Mouse (Mus musculus): ENCODE measurements around the gene Zfp414. TPM values are rescaled to one million over a fixed set of nuclear protein-coding genes. Genes with fewer than 3 reads are reported as not detected.

Gene Zfp414
- total and polyA plus RNA-seq, 2 experiments from 2014 or later, result 58.8 to 71.8 TPM

- H3K27me3 ChIP-seq (ENCODE audit: insufficient read depth, low read length), result no peaks in the 10 kb centered on the region
- H3K4me1 ChIP-seq (ENCODE audit: insufficient read depth), result no peaks in the 10 kb centered on the region
- DNase-seq, result no peak
- H3K36me3 ChIP-seq (ENCODE audit: insufficient read depth), result peaks cover 84% of the 10 kb centered on the region
- no peak overlapping the region for H3K4me2 ChIP-seq (ENCODE audit: low read depth)
- H3K9ac ChIP-seq, result no peak overlapping the region
- no peak for TF ChIP-seq CTCF (IDR thresholded peaks at IDR 0.05; ENCODE audit: low read depth)
- H3K9me3 ChIP-seq (ENCODE audit: low read length), result no peaks in the 10 kb centered on the region
- no peak overlapping the region for H3K4me3 ChIP-seq (ENCODE audit: low read depth, low read length)
- no peak for ATAC-seq
- no peak overlapping the region for H3K27ac ChIP-seq (ENCODE audit: low read depth, low read length)
- WGBS, result 98% methylated on average over 34 of the region's 34 CpGs
Observed at GRCm38 (mm10) chr17:33649781-33650475, 21.0 kb downstream of the Zfp414 start.

- no peak for ATAC-seq
Observed at GRCm38 (mm10) chr17:33666813-33667212, 37.9 kb downstream of the Zfp414 start.

GRCm38 (mm10) chr17:33669681-33670080, 40.8 kb downstream of the Zfp414 start:
- WGBS, result 55% methylated on average over 3 of the region's 3 CpGs
- no peak overlapping the region for H3K9ac ChIP-seq
- H3K9me3 ChIP-seq (ENCODE audit: low read length), result no peaks in the 10 kb centered on the region
- no peak overlapping the region for H3K27ac ChIP-seq (ENCODE audit: low read depth, low read length)
- H3K4me1 ChIP-seq (ENCODE audit: insufficient read depth), result no peaks in the 10 kb centered on the region
- H3K36me3 ChIP-seq (ENCODE audit: insufficient read depth), result peaks cover 20% of the 10 kb centered on the region; the same call in 1 of the 2 replicates
- ATAC-seq, result no peak
- TF ChIP-seq CTCF (IDR thresholded peaks at IDR 0.05; ENCODE audit: low read depth), result no peak
- no peaks in the 10 kb centered on the region for H3K27me3 ChIP-seq (ENCODE audit: insufficient read depth, low read length)
- DNase-seq, result no peak
- H3K4me3 ChIP-seq (ENCODE audit: low read depth, low read length), result no peak overlapping the region
- no peak overlapping the region for H3K4me2 ChIP-seq (ENCODE audit: low read depth)

More at GRCm38 (mm10) chr17:33666813-33667212, 37.9 kb downstream of the Zfp414 start:
- H3K27ac ChIP-seq (ENCODE audit: low read depth, low read length), result no peak overlapping the region
- DNase-seq, result no peak
- H3K4me2 ChIP-seq (ENCODE audit: low read depth), result no peak overlapping the region
- H3K9me3 ChIP-seq (ENCODE audit: low read length), result no peaks in the 10 kb centered on the region
- 84% methylated on average over 3 of the region's 3 CpGs for WGBS
- no peaks in the 10 kb centered on the region for H3K27me3 ChIP-seq (ENCODE audit: insufficient read depth, low read length)
- no peak overlapping the region for H3K4me3 ChIP-seq (ENCODE audit: low read depth, low read length)
- no peak for TF ChIP-seq CTCF (IDR thresholded peaks at IDR 0.05; ENCODE audit: low read depth)
- no peak overlapping the region for H3K9ac ChIP-seq
- peaks cover 36% of the 10 kb centered on the region for H3K36me3 ChIP-seq (ENCODE audit: insufficient read depth)
- no peaks in the 10 kb centered on the region for H3K4me1 ChIP-seq (ENCODE audit: insufficient read depth)

GRCm38 (mm10) chr17:33673837-33674236, 44.9 kb downstream of the Zfp414 start:
- H3K4me3 ChIP-seq (ENCODE audit: low read depth, low read length), result no peak overlapping the region
- H3K9me3 ChIP-seq (ENCODE audit: low read length), result no peaks in the 10 kb centered on the region
- no peak overlapping the region for H3K4me2 ChIP-seq (ENCODE audit: low read depth)
- H3K27ac ChIP-seq (ENCODE audit: low read depth, low read length), result no peak overlapping the region
- ATAC-seq (no peak), DNase-seq (no peak)
- no peak for TF ChIP-seq CTCF (IDR thresholded peaks at IDR 0.05; ENCODE audit: low read depth)
- H3K9ac ChIP-seq, result no peak overlapping the region
- H3K4me1 ChIP-seq (ENCODE audit: insufficient read depth), result no peaks in the 10 kb centered on the region
- 88% methylated on average over 1 of the region's 1 CpGs for WGBS
- H3K27me3 ChIP-seq (ENCODE audit: insufficient read depth, low read length), result no peaks in the 10 kb centered on the region
- H3K36me3 ChIP-seq (ENCODE audit: insufficient read depth), result peaks cover 16% of the 10 kb centered on the region

GRCm38 (mm10) chr17:33675452-33675851, 46.6 kb downstream of the Zfp414 start:
- no peak for ATAC-seq

GRCm38 (mm10) chr17:33676086-33676485, 47.2 kb downstream of the Zfp414 start:
- H3K4me3 ChIP-seq (ENCODE audit: low read depth, low read length), result no peak overlapping the region
- H3K36me3 ChIP-seq (ENCODE audit: insufficient read depth), result peaks cover 16% of the 10 kb centered on the region
- ATAC-seq, result no peak
- TF ChIP-seq CTCF (IDR thresholded peaks at IDR 0.05; ENCODE audit: low read depth), result no peak
- no peak overlapping the region for H3K27ac ChIP-seq (ENCODE audit: low read depth, low read length)
- no peaks in the 10 kb centered on the region for H3K9me3 ChIP-seq (ENCODE audit: low read length)
- no peak overlapping the region for H3K9ac ChIP-seq
- no peaks in the 10 kb centered on the region for H3K27me3 ChIP-seq (ENCODE audit: insufficient read depth, low read length)
- no peaks in the 10 kb centered on the region for H3K4me1 ChIP-seq (ENCODE audit: insufficient read depth)
- no peak for DNase-seq
- WGBS, result 83% methylated on average over 2 of the region's 2 CpGs
- no peak overlapping the region for H3K4me2 ChIP-seq (ENCODE audit: low read depth)

More at GRCm38 (mm10) chr17:33675452-33675851, 46.6 kb downstream of the Zfp414 start:
- H3K4me3 ChIP-seq (ENCODE audit: low read depth, low read length), result no peak overlapping the region
- H3K4me2 ChIP-seq (ENCODE audit: low read depth), result no peak overlapping the region
- H3K27me3 ChIP-seq (ENCODE audit: insufficient read depth, low read length), result no peaks in the 10 kb centered on the region
- no peaks in the 10 kb centered on the region for H3K4me1 ChIP-seq (ENCODE audit: insufficient read depth)
- H3K9ac ChIP-seq, result no peak overlapping the region
- H3K9me3 ChIP-seq (ENCODE audit: low read length), result no peaks in the 10 kb centered on the region
- no peak overlapping the region for H3K27ac ChIP-seq (ENCODE audit: low read depth, low read length)
- DNase-seq, result no peak
- TF ChIP-seq CTCF (IDR thresholded peaks at IDR 0.05; ENCODE audit: low read depth), result no peak
- H3K36me3 ChIP-seq (ENCODE audit: insufficient read depth), result peaks cover 16% of the 10 kb centered on the region

GRCm38 (mm10) chr17:33678771-33679170, 49.9 kb downstream of the Zfp414 start:
- Histone ChIP-seq H3K27ac (ENCODE audit: low read depth, low read length) (no peak overlapping the region), H3K9ac (no peak overlapping the region), H3K4me3 (ENCODE audit: low read depth, low read length) (no peak overlapping the region), H3K4me2 (ENCODE audit: low read depth) (no peak overlapping the region), H3K4me1 (ENCODE audit: insufficient read depth) (peaks cover 17% of the 10 kb centered on the region), H3K9me3 (ENCODE audit: low read length) (no peaks in the 10 kb centered on the region), H3K36me3 (ENCODE audit: insufficient read depth) (peaks cover 12% of the 10 kb centered on the region), H3K27me3 (ENCODE audit: insufficient read depth, low read length) (no peaks in the 10 kb centered on the region)
- DNase-seq (no peak), ATAC-seq (no peak)
- no peak for TF ChIP-seq CTCF (IDR thresholded peaks at IDR 0.05; ENCODE audit: low read depth)

Other genes starting within 250 kb of the Zfp414 start
- gene Zfp101, start 234.4 kb upstream of the Zfp414 start, total RNA-seq (2014; rRNA removed), result 12.3 and 15.5 TPM in 2 replicates
- 8.6 and 10.2 TPM in 2 replicates for gene Zfp101, start 234.4 kb upstream of the Zfp414 start, polyA plus RNA-seq (2015; fragmentation: Nextera tagmentation; extraction: Ambion mirVana)
- gene Actl9, start 196.2 kb upstream of the Zfp414 start, total RNA-seq (2014; rRNA removed), result not detected in 2 replicates
- not detected in 2 replicates for gene Actl9, start 196.2 kb upstream of the Zfp414 start, polyA plus RNA-seq (2015; fragmentation: Nextera tagmentation; extraction: Ambion mirVana)
- 53.2 and 56.6 TPM in 2 replicates for gene Adamts10, start 104.9 kb upstream of the Zfp414 start, total RNA-seq (2014; rRNA removed)
- 12.3 and 20.3 TPM in 2 replicates for gene Adamts10, start 104.9 kb upstream of the Zfp414 start, polyA plus RNA-seq (2015; fragmentation: Nextera tagmentation; extraction: Ambion mirVana)
- 2.0 and 2.3 TPM in 2 replicates for gene Myo1f, start 73.4 kb upstream of the Zfp414 start, total RNA-seq (2014; rRNA removed)
- 0.87 and 1.5 TPM in 2 replicates for gene Myo1f, start 73.4 kb upstream of the Zfp414 start, polyA plus RNA-seq (2015; fragmentation: Nextera tagmentation; extraction: Ambion mirVana)
- gene Pram1, start 9.0 kb downstream of the Zfp414 start, total RNA-seq (2014; rRNA removed), result not detected in 2 replicates
- 0.14 and 0.30 TPM in 2 replicates for gene Pram1, start 9.0 kb downstream of the Zfp414 start, polyA plus RNA-seq (2015; fragmentation: Nextera tagmentation; extraction: Ambion mirVana)
- 73.6 and 87.1 TPM in 2 replicates for gene Hnrnpm, start 57.8 kb downstream of the Zfp414 start, total RNA-seq (2014; rRNA removed)
- 135 and 151 TPM in 2 replicates for gene Hnrnpm, start 57.8 kb downstream of the Zfp414 start, polyA plus RNA-seq (2015; fragmentation: Nextera tagmentation; extraction: Ambion mirVana)
- gene March2, start 89.6 kb downstream of the Zfp414 start, total RNA-seq (2014; rRNA removed), result 96.5 and 102 TPM in 2 replicates
- 72.5 and 77.6 TPM in 2 replicates for gene March2, start 89.6 kb downstream of the Zfp414 start, polyA plus RNA-seq (2015; fragmentation: Nextera tagmentation; extraction: Ambion mirVana)
- 78.1 and 106 TPM in 2 replicates for gene Rab11b, start 131.4 kb downstream of the Zfp414 start, total RNA-seq (2014; rRNA removed)
- 527 and 560 TPM in 2 replicates for gene Rab11b, start 131.4 kb downstream of the Zfp414 start, polyA plus RNA-seq (2015; fragmentation: Nextera tagmentation; extraction: Ambion mirVana)
- gene Angptl4, start 152.7 kb downstream of the Zfp414 start, total RNA-seq (2014; rRNA removed), result 13.2 and 17.2 TPM in 2 replicates
- gene Angptl4, start 152.7 kb downstream of the Zfp414 start, polyA plus RNA-seq (2015; fragmentation: Nextera tagmentation; extraction: Ambion mirVana), result 24.4 and 25.2 TPM in 2 replicates
- 36.5 and 42.7 TPM in 2 replicates for gene Kank3, start 181.4 kb downstream of the Zfp414 start, total RNA-seq (2014; rRNA removed)
- 35.8 and 43.4 TPM in 2 replicates for gene Kank3, start 181.4 kb downstream of the Zfp414 start, polyA plus RNA-seq (2015; fragmentation: Nextera tagmentation; extraction: Ambion mirVana)
- gene Rps28, start 195.5 kb downstream of the Zfp414 start, total RNA-seq (2014; rRNA removed), result 589 and 1,055 TPM in 2 replicates
- 603 and 823 TPM in 2 replicates for gene Rps28, start 195.5 kb downstream of the Zfp414 start, polyA plus RNA-seq (2015; fragmentation: Nextera tagmentation; extraction: Ambion mirVana)
- 258 and 291 TPM in 2 replicates for gene Ndufa7, start 195.5 kb downstream of the Zfp414 start, total RNA-seq (2014; rRNA removed)
- 529 and 626 TPM in 2 replicates for gene Ndufa7, start 195.5 kb downstream of the Zfp414 start, polyA plus RNA-seq (2015; fragmentation: Nextera tagmentation; extraction: Ambion mirVana)
- 17.2 and 27.5 TPM in 2 replicates for gene Cd320, start 214.0 kb downstream of the Zfp414 start, total RNA-seq (2014; rRNA removed)
- gene Cd320, start 214.0 kb downstream of the Zfp414 start, polyA plus RNA-seq (2015; fragmentation: Nextera tagmentation; extraction: Ambion mirVana), result 50.3 and 53.6 TPM in 2 replicates
- gene Gm7029, start 244.7 kb downstream of the Zfp414 start, total RNA-seq (2014; rRNA removed), result not detected in 2 replicates
- gene Gm7029, start 244.7 kb downstream of the Zfp414 start, polyA plus RNA-seq (2015; fragmentation: Nextera tagmentation; extraction: Ambion mirVana), result not detected in 2 replicates

All from forebrain, postnatal 0 days (tissue).